Mouse (Mus musculus): ENCODE data around the gene Pbx1.
A peak's percentile ranks its signal among the peaks of the same experiment; 100 is the strongest.

The Pbx1 gene

DNA sequence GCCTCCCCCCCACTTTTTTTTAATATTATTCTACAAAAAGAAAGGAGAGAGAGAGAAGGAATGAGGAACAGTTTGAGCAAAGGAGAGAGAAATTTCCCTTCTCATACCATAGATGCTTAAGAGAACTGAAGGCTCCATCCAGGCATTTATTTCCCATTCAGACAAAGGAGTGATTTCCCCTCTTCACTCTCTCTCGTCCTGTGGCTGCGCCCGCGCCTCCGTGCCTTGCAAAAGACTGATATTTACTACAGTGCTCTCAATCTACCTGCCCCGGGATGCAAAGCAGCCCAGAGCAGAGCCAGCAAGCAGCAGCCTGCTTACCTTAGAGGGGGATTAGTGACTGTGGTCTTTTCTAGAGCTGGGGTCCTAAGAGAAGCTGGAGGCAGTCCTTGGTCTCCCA is 131.6 kb downstream of the Pbx1 start:
- no peak for DNase-seq (ENCODE audit: low spot score)

DNA sequence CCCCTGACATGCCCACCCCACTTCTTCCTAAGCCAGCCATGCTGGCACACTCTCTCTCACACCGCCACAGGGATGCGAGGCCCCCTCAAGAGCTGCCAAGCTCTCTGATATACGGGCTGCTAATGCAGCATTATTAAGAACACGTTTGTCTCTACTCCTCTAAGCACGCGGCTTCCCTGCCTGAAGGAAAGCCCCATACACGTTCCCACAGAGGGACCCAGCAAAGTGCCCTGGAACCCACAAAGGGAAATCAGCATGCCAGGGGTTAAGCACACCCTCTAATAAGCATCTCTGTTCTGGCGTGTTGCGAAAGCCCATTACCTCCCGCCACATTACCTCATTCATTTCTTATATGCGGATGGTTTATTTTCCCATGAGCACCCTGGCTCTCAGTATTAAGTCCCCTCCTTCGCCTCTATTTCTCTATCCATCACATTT is 132.1 kb downstream of the Pbx1 start:
- DNase-seq (ENCODE audit: low spot score): no peak

DNA sequence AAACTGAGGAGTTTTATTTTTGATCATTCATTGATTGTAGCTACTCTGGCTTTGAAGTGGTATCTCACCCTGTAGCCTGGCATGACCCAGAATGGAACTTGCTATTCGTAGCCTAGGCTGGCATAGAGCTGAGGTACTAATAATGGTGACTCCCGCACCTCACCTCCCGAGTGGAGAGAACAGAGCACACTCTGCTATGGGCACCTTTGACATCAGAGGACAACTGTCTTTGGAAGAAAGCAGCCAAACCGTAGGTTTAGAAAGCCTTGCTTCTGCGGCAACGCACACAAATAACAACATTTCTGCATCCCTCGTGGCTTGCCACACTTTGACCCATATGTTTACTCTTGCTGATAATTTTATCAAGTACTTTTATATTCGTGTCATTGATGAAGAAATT is 132.9 kb downstream of the Pbx1 start:
- no peak for DNase-seq (ENCODE audit: low spot score)

DNA sequence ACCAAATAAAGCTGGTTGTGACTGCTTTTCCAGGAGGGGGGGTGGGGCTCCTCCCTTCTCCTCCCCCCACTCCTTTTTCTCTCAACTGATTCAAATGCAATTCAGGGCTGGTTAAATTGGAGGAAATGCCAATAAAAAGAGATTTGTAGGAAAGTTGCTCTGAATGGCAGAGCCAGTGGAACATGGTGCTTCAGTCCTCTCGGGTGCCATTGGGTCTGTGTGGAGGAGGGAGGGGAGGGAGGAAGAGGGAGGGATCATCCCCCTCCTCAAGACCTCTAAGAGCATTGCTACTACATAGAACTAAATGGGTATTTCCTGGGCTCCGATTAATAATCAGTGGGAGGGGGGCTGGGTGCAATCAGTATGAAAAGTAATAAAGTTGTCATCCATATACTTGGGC is 135.8 kb downstream of the Pbx1 start:
- DNase-seq (ENCODE audit: low spot score): no peak

- no peak for DNase-seq (ENCODE audit: low spot score)
Observed at GRCm38 (mm10) chr1:168295782-168296181, 136.3 kb downstream of the Pbx1 start.

DNA sequence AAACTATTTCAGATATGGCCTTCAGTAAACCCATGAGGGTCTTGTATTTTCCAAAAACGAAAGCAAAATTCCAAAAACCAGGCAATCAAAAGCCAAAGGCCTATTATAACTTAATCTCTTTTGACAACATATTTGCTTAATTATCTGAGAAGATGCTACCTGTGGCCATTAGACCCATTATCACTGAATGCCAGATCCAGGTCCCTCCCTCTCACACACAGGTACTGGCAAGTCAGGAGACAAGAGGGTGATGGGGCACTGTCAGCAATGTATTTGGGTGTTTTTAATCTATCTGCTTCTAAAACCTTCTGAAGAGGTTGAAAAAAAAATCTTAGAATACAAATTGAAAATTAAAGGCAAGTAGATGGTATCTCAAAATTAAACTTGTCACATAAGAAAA is 138.4 kb downstream of the Pbx1 start:
- DNase-seq (ENCODE audit: low spot score): no peak

- no peak for DNase-seq (ENCODE audit: low spot score)
Observed at GRCm38 (mm10) chr1:168292106-168292505, 140.0 kb downstream of the Pbx1 start.

- no peak for DNase-seq (ENCODE audit: low spot score)
Observed at GRCm38 (mm10) chr1:168291643-168292040, 140.4 kb downstream of the Pbx1 start.

- no peak for DNase-seq (ENCODE audit: low spot score)
Observed at GRCm38 (mm10) chr1:168291001-168291642, 140.9 kb downstream of the Pbx1 start.

DNA sequence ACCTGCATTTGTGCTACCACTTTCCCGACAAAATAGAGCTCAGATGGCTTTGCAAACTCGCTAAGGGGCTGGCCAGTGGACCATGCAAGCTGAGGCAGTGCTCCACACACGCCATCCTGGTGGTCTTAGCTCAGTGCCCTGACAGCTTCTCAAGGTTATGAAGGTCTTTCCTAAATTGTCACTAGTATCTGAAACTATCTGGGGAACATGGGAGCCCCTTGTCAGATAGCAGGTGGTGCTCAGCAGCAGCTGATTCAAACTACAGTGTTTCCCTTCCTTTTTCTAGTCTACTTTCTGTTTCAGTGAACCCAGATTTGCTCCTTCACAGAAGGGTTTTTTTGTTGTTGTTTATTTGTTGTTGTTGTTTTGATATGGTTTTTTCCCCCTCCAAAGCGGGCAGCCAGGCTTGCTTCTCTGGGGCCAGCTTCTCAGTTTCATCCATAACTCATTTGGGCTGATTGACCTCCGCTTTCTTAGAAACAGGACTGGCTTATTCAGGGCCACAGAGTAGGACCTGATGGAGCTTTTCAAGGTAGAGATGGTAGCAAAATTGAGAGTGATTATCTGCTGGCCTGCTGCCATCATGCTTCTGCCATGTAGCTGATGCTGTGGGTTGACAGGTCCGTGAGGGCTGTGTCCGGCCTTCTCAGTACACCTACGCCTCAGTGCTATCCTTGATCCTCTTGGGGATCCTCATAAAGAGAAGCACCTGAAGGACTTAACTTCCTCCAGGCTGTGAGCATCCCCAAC is 141.7 kb downstream of the Pbx1 start:
- DNase-seq (ENCODE audit: low spot score): no peak

- peak; percentile 70 for DNase-seq (ENCODE audit: low spot score)
Observed at GRCm38 (mm10) chr1:168288891-168289545, 143.1 kb downstream of the Pbx1 start.

GRCm38 (mm10) chr1:168287843-168288591 is 144.1 kb downstream of the Pbx1 start:
- DNase-seq (ENCODE audit: low spot score): peak; percentile 65

DNA sequence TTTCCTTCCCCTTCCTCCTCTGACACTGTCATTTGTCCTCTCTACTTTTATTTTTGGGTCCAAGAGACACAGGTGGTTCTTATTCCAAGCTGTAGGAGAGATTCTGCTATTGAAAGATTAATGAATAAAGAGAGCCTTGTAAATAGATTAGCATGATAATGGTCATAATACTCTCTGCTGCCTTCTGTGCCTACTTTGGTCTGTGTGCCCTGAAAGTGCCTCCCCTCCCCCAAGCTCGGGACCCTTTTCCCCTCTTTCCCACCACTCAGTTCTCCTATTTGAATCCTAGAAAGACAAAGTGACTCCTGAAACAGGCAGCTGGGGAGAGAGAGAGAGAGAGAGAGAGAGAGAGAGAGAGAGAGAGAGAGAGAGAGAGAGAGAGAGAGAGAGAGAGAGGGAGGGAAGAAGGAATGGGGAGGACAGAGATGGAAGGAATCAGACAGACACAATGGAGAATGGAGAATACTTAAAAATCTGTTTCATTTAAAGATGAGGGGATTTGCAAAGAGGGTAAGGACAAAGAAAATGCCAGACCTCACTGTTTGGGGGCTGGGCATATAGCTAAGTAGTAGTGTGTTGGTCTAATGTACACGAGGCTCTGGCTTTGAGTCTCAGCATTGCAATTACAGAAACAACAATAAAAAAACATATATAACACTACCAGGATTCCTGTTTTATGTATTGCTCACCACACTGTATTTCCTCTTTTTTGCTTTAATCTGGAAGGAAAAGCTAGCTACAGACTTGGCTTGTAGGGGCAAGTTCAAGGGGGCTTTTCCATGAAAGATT is 145.0 kb downstream of the Pbx1 start:
- no peak for DNase-seq (ENCODE audit: low spot score)

GRCm38 (mm10) chr1:168284566-168285141 is 147.4 kb downstream of the Pbx1 start:
- DNase-seq (ENCODE audit: low spot score): peak; percentile 65

DNA sequence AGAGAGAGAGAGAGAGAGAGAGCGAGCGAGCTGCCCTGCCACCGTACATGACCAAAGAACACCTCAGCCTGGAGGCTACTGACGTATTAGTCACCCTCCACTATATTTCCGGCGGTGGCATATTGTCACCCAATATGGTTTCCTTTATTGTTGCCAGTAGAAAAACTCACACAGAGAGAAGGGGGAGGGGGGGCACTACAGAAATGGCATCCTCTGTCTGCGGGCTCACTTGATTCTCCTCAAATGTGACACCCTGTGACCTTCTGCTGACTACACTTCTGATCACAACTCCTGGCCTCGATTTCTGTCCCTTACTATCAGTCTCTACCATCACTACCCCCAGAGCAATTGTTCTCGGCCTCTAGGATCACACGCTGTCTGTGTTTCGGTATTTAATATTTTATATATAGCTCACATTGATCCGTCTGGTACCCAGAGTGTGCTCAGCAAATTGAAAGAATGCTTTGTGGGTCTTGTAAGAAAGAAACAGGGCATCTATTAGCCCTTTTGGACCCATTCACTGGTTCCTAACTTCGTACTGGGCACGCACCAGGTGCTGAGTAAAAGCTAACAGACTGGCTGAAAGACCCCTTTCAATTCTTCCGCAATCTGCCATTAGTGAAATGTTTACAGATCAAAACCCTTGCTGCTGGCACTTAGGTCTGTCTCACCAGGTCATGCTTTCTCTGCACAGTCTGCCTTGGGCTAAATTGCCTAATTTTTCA is 148.1 kb downstream of the Pbx1 start:
- no peak for DNase-seq (ENCODE audit: low spot score)

DNA sequence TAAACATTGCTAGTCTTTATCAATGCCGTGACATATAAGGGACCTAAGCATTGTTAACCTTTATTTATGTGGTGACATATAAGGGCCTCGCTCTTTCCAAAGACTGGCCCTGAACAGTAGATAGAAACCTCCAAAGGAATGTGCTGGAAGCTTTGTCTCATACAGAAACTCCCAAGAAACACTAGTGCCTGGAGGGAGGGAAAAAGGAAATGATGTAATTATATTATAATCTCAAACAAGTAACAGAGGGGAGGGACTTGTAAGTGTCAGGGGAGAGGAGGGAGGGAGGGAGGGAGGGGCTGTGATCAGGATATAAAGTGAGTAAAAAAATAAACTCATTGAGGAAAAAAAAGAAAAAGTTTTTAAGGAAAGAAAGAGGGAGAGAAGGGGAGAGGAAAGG is 148.6 kb downstream of the Pbx1 start:
- DNase-seq (ENCODE audit: low spot score): no peak

DNA sequence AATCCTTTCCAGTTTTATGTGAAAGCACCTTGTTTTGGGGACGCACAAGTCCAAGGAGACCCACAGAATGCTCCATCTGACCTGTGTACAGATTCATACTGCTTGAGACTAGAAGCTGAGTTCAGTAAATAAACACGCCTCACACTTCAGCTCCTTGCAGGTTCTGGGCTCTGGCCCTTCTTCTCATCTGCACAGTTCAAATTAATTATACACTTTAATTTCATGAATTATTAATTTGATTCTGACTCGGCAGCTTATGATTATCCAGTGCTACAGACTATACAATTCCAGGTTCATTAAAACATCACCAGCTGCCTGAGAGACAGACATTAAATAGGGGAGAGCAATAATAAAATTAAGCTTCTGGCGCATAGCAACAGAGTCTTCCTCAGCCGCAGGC is 156.4 kb downstream of the Pbx1 start:
- no peak for DNase-seq (ENCODE audit: low spot score)

DNA sequence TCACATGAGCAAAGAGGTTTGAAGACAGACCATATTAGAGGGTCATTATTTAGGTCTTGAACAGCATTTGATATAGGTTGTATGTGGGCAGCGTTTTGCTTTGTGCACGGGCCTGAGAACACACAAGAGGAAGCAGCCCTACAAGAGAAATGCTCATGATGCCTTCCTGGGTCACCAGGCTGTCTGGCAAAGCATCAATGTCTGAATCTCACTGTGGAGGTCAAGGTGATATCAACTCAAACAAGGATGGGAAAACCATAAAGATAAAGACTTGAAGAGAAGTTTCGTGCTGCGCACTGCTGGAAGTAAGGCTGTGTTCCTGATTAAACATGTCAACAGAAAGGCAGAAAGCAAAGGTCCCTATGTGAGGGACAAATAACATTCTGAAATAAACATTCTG is 157.8 kb downstream of the Pbx1 start:
- DNase-seq (ENCODE audit: low spot score): no peak

DNA sequence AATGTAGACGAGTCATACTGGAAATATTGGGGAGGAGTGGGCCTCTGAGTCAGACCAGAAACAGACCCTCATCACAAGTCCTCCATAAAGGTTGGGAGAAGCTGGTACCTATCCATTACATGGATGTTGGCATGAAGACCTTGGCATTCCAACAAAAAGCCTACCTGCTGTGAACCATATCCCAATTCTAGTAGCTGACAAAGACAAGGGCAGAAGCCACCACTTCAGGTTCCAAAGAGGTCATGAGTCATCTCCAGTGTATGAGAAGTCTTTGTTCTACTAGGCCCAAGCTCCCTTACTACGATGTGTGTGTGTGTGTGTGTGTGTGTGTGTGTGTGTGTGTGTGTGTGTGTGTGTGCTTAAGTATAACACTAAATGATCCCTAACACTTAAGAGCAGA is 160.0 kb downstream of the Pbx1 start:
- no peak for DNase-seq (ENCODE audit: low spot score)

DNA sequence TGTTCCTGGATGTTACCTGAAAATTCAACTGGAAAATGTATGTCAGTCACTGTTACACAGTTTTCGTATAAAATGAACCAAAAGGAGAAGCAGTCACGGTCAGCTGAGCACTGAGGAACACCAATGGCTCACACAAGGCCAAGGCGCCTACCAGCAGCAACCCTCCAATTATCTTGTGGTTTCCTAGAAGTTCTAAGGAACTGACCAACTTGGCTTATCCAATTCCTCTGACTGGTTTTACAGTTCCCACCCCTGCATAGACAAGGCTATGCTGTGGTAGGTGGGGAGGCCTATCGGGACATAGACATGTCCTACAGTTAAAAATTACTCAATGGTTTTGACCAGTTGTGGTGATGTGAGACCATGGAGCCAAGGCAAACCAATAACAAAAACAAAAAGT is 160.9 kb downstream of the Pbx1 start:
- no peak for DNase-seq (ENCODE audit: low spot score)
